Mouse (Mus musculus) neutrophil, adult 5-6 weeks (primary cell): Measurements from ENCODE around the gene Nxpe3. TPM values are rescaled to one million over a fixed set of nuclear protein-coding genes. Genes with fewer than 3 reads are reported as not detected.
"Not testable (repeated sequence)": the region's sequence is repeated elsewhere in the genome, so short reads cannot be mapped to it uniquely, and the experiment has no call there.

Experiments
- ATAC-seq: fragments of 151-379, 151-347 bp; 2 replicates; pipeline ENCODE4 v1.8.0; 2017; ENCODE audit warnings: mild to moderate bottlenecking, moderate TSS enrichment; ENCODE audit not compliant: insufficient number of reproducible peaks, poor library complexity, low FRiP score, severe bottlenecking; ENCODE audit errors: extremely low read depth
- total RNA-seq: library from RNA; stranded (forward); fragments of 200-1000 nt; gene quantifications from 2 replicates; pipeline ENCODE4 v1.2.3, GENCODE M21; 2017

The Nxpe3 gene
- total RNA-seq, 1 experiment from 2014 or later, result 16.8 TPM

GRCm38 (mm10) chr16:55843134-55843533 is 52.0 kb downstream of the Nxpe3 start:
- ATAC-seq, result no peak

DNA sequence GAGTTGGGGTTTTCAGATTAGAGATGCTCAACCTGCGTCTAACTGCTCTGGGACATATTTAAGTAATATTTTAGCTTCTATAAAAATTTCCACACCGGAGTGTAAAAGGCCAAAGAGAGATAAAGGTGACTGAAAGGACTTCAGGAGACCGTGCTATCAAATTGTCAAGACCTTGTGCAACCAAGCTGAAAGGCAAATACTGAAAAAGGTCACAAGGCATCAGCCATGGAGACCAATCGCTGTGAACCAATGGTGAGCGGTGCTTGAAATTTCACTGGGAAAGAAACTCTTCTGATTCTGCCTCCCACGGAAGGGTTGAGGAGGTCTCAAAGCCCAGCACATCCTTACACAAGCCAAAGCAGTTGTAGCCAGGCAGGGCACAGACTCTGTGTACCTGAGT is 53.6 kb downstream of the Nxpe3 start:
- no peak for ATAC-seq

DNA sequence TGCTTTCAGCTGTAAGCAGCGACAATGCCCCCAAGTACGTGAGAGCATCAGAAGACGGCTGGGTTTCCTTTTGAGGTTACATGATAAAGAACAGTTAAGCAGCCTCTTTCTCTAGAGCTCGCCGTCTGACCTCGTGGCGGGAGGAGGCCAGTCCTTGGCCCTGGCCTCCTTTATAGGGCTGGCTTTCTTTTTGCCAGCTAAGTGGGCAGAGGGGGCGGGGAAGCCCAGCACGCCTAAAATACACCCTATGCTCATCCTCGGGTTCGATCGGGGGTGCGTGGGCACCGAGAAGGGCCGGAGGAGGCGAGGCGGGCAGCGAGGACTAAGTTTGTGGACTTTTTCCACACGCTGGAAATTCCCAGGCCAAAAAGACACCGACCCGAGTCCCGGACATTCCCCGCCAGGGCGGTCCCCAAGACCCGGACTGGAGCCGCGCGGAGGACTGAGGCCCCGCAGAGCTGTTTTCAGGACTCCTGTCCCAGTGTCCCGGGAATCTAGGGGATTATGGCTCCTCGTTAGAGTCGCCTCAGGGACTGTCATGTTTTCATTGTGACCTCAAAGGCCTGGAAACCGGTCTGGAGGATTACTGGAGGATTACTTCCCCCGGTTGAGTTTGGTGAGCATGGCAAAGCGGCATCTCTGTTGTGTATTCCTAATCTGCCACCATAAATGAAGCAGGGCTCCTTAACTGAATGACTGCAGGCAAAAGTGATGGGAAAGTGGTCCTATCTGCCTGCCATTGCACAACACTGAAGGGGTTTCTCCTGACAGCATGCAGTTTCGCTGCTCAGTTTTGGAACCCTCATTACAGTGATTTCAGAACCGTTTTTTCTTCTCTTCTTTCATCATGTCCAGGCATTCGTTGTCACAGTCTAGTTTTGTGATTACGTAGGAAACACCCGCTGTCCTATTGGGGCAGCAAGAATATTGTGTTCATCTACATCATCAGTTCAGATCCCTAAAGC is 56.3 kb downstream of the Nxpe3 start, which contains the start of gene Nfkbiz:
Gene Nfkbiz, minus strand, starts transcription at position 390 of the 965 bp plus-strand sequence.
- peak; percentile 73 for ATAC-seq

GRCm38 (mm10) chr16:55838129-55838509 is 57.0 kb downstream of the Nxpe3 start:
- no peak for ATAC-seq

GRCm38 (mm10) chr16:55837653-55838052 is 57.4 kb downstream of the Nxpe3 start:
- ATAC-seq, result not testable (repeated sequence)

- no peak for ATAC-seq
These were observed 57.9 kb downstream of the Nxpe3 start for GRCm38 (mm10) chr16:55837168-55837567.

GRCm38 (mm10) chr16:55835798-55836197 is 59.3 kb downstream of the Nxpe3 start:
- no peak for ATAC-seq

DNA sequence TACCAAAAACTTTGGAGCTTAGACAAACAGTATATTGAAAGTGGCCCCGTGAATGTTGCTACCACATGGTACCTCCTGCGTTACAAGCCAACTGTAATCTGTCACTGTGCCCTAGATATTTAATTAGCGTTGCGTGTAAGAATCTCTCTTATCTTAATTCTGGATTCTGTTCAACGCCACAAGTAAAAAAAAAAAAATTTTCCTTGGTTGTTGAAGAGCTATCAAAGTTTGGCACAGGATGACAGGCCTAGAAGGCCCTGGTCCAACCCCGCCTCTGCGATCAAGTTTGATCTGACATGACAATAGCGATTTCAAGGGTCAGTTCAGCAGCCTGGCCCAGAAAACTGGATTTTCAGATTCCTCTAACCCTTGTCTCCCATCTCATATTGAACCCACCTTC is 62.5 kb downstream of the Nxpe3 start:
- no peak for ATAC-seq

DNA sequence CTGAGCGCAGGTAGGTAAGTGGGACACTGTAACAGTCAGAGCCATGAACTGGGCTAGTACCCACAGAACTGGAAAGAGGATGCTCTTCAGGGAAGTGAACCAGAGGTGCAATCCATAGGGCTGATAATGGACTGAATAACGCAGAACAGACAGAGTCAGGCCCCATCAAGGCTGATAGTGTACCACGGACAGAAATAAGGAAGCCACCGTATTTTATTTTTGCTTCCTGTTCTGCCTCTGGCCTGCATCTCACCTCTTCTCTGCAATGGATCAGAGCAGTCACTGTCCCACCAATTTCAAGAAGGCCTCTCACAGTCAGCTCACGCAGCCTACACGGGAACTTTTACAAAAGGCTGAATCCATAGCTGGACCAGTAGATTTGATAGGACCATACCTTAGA is 63.0 kb downstream of the Nxpe3 start:
- ATAC-seq, result no peak

- no peak for ATAC-seq
These were observed 63.6 kb downstream of the Nxpe3 start for GRCm38 (mm10) chr16:55831451-55831850.

- ATAC-seq, result no peak
These were observed 71.5 kb downstream of the Nxpe3 start for GRCm38 (mm10) chr16:55823398-55824155.

- ATAC-seq, result no peak
These were observed 72.2 kb downstream of the Nxpe3 start for GRCm38 (mm10) chr16:55822741-55823397.

GRCm38 (mm10) chr16:55821997-55822740 is 72.9 kb downstream of the Nxpe3 start:
- ATAC-seq, result peak; percentile 85

DNA sequence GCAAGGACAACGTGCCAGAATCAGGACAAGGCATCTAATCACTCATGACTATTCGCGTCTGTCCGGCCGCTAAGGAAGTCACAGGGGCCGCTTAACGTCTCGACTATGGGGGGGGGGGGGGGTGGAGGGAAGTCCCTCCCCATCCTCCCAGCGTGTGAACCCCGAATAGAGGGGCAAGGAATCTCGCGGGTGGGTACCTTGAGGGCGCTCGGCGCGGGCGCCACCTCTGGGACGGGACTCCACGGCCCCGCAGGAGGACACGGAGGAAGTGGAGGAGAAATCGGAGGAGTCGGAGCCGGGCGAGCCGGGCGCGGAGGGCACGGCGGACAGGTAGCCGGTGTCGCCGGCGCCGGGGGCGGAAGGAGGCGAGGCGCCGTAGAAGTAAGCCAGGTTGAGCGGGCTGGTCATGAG is 73.5 kb downstream of the Nxpe3 start:
- peak; percentile 22 for ATAC-seq

DNA sequence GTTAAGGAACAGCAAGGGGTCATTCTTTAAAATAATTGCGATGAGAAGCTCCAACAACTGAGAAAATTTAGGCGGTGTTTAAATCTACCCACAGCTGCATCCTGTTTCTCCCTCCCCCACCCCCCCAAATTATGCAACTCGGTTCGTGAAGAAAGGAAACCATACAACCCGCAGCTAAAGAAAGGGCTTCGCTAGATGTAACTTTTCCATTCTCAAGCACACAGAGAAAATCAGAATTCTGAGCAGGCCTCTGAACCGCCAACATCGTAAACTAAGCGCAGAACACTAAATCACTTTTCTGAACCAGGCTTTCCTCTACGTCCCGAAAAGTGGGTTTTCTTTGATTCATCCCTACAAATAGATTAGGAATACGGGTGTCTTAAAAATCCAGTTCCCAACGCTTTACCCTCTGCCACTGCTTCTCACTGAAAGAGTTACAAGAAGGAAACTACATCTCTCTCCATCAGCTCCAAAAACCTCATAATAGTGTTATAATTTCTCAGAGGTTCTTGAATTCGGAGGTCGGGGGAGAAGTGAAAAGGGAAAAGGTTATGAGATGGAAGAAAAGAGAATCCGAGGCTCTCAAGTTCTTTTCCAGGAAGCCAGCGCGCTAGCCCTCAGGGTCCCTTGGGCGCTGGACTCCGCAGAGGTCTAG is 74.0 kb downstream of the Nxpe3 start:
- peak; percentile 14; the same call in 1 of the 2 replicates for ATAC-seq

- no peak for ATAC-seq
These were observed 74.7 kb downstream of the Nxpe3 start for GRCm38 (mm10) chr16:55820161-55820915.

GRCm38 (mm10) chr16:55819186-55819861 is 75.8 kb downstream of the Nxpe3 start:
- ATAC-seq, result no peak
